Mouse (Mus musculus): Measurements from ENCODE around the gene Phgdh. TPM values are rescaled to one million over a fixed set of nuclear protein-coding genes. Genes with fewer than 3 reads are reported as not detected.

Gene Phgdh
- polyA plus RNA-seq (2012; rRNA removed): 78.0 and 91.3 TPM in 2 replicates

GRCm38 (mm10) chr3:98339706-98340109 lies at the start of gene Phgdh:
Gene Phgdh (minus strand): TSS chr3:98339990.

GRCm38 (mm10) chr3:98382246-98382939 lies 42.6 kb upstream of the Phgdh start, which contains the start of gene Zfp697:
Gene Zfp697 (plus strand): TSS chr3:98382461.

GRCm38 (mm10) chr3:98280204-98280932 lies 59.4 kb downstream of the Phgdh start, which contains the start of gene Hmgcs2:
Gene Hmgcs2 (plus strand): TSS chr3:98280435.

Other genes starting within 250 kb of the Phgdh start
- gene Adam30, start 179.4 kb downstream of the Phgdh start, polyA plus RNA-seq (2012; rRNA removed): 0.01 TPM in 1 of 2 replicates, not detected in the other
- gene Reg4, start 117.8 kb downstream of the Phgdh start, polyA plus RNA-seq (2012; rRNA removed): 0.07 and 0.13 TPM in 2 replicates
- 810 and 857 TPM in 2 replicates for gene Hmgcs2, start 59.6 kb downstream of the Phgdh start, polyA plus RNA-seq (2012; rRNA removed)
- 1.9 and 2.3 TPM in 2 replicates for gene Zfp697, start 42.5 kb upstream of the Phgdh start, polyA plus RNA-seq (2012; rRNA removed)
- gene Gm4450, start 117.1 kb upstream of the Phgdh start, polyA plus RNA-seq (2012; rRNA removed): not detected in 2 replicates
- 0.12 and 0.20 TPM in 2 replicates for gene Hsd3b4, start 170.5 kb upstream of the Phgdh start, polyA plus RNA-seq (2012; rRNA removed)
- 0.12 and 0.20 TPM in 2 replicates for gene Gm10681, start 248.8 kb upstream of the Phgdh start, polyA plus RNA-seq (2012; rRNA removed)

All from liver, embryonic 18 days (tissue).